Mouse (Mus musculus) heart, embryonic 11.5 days (tissue): ENCODE measurements around the gene Papss1. TPM values are rescaled to one million over a fixed set of nuclear protein-coding genes. Genes with fewer than 3 reads are reported as not detected.
"Not testable (repeated sequence)": the region's sequence is repeated elsewhere in the genome, so short reads cannot be mapped to it uniquely, and the experiment has no call there.

ENCODE experiments used
- ATAC-seq: fragments of 200-750 bp; cut with Nextera tagmentation; replicated peaks from 2 replicates; pipeline ENCODE4 v1.8.0; 2017; ENCODE audit warnings: moderate library complexity; ENCODE audit not compliant: insufficient number of reproducible peaks, low FRiP score, low TSS enrichment
- H3K27ac ChIP-seq: fragments of 300-500 bp; sonication (generic); 2 replicates; pipeline ENCODE4 v1.5.1; 2014; ENCODE audit warnings: mild to moderate bottlenecking, low read depth, low read length
- H3K27me3 ChIP-seq: fragments of 300-500 bp; sonication (generic); 2 replicates; pipeline ENCODE4 v1.6.1; 2014; ENCODE audit warnings: mild to moderate bottlenecking, low read length, mixed read lengths; ENCODE audit not compliant: control insufficient read depth, insufficient read depth
- H3K36me3 ChIP-seq: fragments of 300-500 bp; sonication (generic); 2 replicates; pipeline ENCODE4 v1.6.1; 2014; ENCODE audit warnings: mild to moderate bottlenecking, low read length, moderate library complexity, mixed read lengths; ENCODE audit not compliant: control insufficient read depth, insufficient read depth
- H3K4me1 ChIP-seq: fragments of 300-500 bp; sonication (generic); 2 replicates; pipeline ENCODE4 v1.6.1; 2014; ENCODE audit warnings: low read length; ENCODE audit not compliant: control insufficient read depth, insufficient read depth
- H3K4me2 ChIP-seq: fragments of 300-500 bp; sonication (generic); 2 replicates; pipeline ENCODE4 v1.6.1; 2014; ENCODE audit warnings: mild to moderate bottlenecking, moderate library complexity
- H3K4me3 ChIP-seq: fragments of 300-500 bp; sonication (generic); 2 replicates; pipeline ENCODE4 v1.5.1; 2014; ENCODE audit warnings: low read depth, low read length
- H3K9ac ChIP-seq: fragments of 300-500 bp; sonication (generic); 2 replicates; pipeline ENCODE4 v1.6.1; 2014; ENCODE audit warnings: mild to moderate bottlenecking, low read depth, low read length, moderate library complexity
- H3K9me3 ChIP-seq: fragments of 300-500 bp; sonication (generic); replicated peaks from 2 replicates; pipeline ENCODE4 v1.6.1; 2016; ENCODE audit warnings: low read length; ENCODE audit not compliant: control insufficient read depth
- WGBS: fragments of 180-500 bp; shearing (Covaris S2); extraction: QIAGEN DNeasy Blood & Tissue Kit; methylation state at CpG from one replicate; pipeline ENCODE4 v1.1.7; 2014; ENCODE audit not compliant: insufficient replicate concordance; 5-methylcytosine and 5-hydroxymethylcytosine counted together
- polyA plus RNA-seq: library from polyadenylated mRNA; unstranded; fragments of >200 nt; fragmentation: Nextera tagmentation; extraction: Ambion mirVana; gene quantifications from 2 replicates; pipeline ENCODE4 v1.2.1, GENCODE M21; 2014

Papss1 gene
- polyA plus RNA-seq, 1 experiment from 2014 or later: 43.8 TPM

GRCm38 (mm10) chr3:131525229-131525628, 39.3 kb upstream of the Papss1 start:
- no peaks in the 10 kb centered on the region for H3K27me3 ChIP-seq
- H3K9me3 ChIP-seq: no peaks in the 10 kb centered on the region
- H3K4me1 ChIP-seq: no peaks in the 10 kb centered on the region
- no peaks in the 10 kb centered on the region for H3K36me3 ChIP-seq
- no peak for ATAC-seq
- WGBS: 74% methylated on average over 3 of the region's 3 CpGs
- no peak overlapping the region for H3K4me3 ChIP-seq
- no peak overlapping the region for H3K27ac ChIP-seq
- no peak overlapping the region for H3K9ac ChIP-seq
- H3K4me2 ChIP-seq: no peak overlapping the region

GRCm38 (mm10) chr3:131541244-131541942, 23.2 kb upstream of the Papss1 start:
- H3K36me3 ChIP-seq: no peaks in the 10 kb centered on the region
- 92% methylated on average over 13 of the region's 13 CpGs for WGBS
- H3K4me3 ChIP-seq: no peak overlapping the region
- H3K4me1 ChIP-seq: no peaks in the 10 kb centered on the region
- H3K4me2 ChIP-seq: no peak overlapping the region
- no peak overlapping the region for H3K9ac ChIP-seq
- ATAC-seq: no peak
- H3K9me3 ChIP-seq: 0 out of 2 replicates have a peak, but pooled peaks cover 3% of the 10 kb centered on the region
- H3K27me3 ChIP-seq: no peaks in the 10 kb centered on the region
- no peak overlapping the region for H3K27ac ChIP-seq

GRCm38 (mm10) chr3:131547562-131547961, 17.0 kb upstream of the Papss1 start:
- H3K4me2 ChIP-seq, H3K4me1 ChIP-seq, H3K9me3 ChIP-seq, H3K27me3 ChIP-seq, H3K9ac ChIP-seq, H3K27ac ChIP-seq, ATAC-seq, H3K36me3 ChIP-seq, H3K4me3 ChIP-seq: not testable (repeated sequence)
- WGBS: 93% methylated on average over 17 of the region's 17 CpGs

- Histone ChIP-seq H3K4me2 (no peak overlapping the region), H3K9me3 (no peaks in the 10 kb centered on the region), H3K27me3 (no peaks in the 10 kb centered on the region), H3K27ac (no peak overlapping the region), H3K36me3 (no peaks in the 10 kb centered on the region), H3K4me1 (no peaks in the 10 kb centered on the region), H3K9ac (no peak overlapping the region), H3K4me3 (no peak overlapping the region)
- WGBS: 79% methylated on average over 4 of the region's 4 CpGs
- ATAC-seq: no peak
These were observed 14.5 kb upstream of the Papss1 start for GRCm38 (mm10) chr3:131550046-131550445.

GRCm38 (mm10) chr3:131552349-131553254, 12.0 kb upstream of the Papss1 start:
- Histone ChIP-seq H3K9me3 (no peaks in the 10 kb centered on the region), H3K4me3 (no peak overlapping the region)
- 36% methylated on average over 9 of the region's 9 CpGs for whole genome bisulfite sequencing

GRCm38 (mm10) chr3:131555771-131556170, 8.8 kb upstream of the Papss1 start:
- no peak overlapping the region for H3K9ac ChIP-seq
- H3K4me1 ChIP-seq: no peaks in the 10 kb centered on the region
- no peaks in the 10 kb centered on the region for H3K36me3 ChIP-seq
- no peak overlapping the region for H3K4me2 ChIP-seq
- H3K4me3 ChIP-seq: no peak overlapping the region
- no peaks in the 10 kb centered on the region for H3K9me3 ChIP-seq
- H3K27me3 ChIP-seq: no peaks in the 10 kb centered on the region
- ATAC-seq: no peak
- H3K27ac ChIP-seq: no peak overlapping the region

More at GRCm38 (mm10) chr3:131552349-131553254, 12.0 kb upstream of the Papss1 start:
- Histone ChIP-seq H3K9ac (no peak overlapping the region), H3K4me2 (0 out of 2 replicates have a peak overlapping the region, but pooled peaks have one; percentile 5), H3K27ac (no peak overlapping the region), H3K36me3 (no peaks in the 10 kb centered on the region), H3K27me3 (no peaks in the 10 kb centered on the region), H3K4me1 (no peaks in the 10 kb centered on the region)
- ATAC-seq: no peak

- no peak for ATAC-seq
- Histone ChIP-seq H3K36me3 (no peaks in the 10 kb centered on the region), H3K4me3 (no peak overlapping the region), H3K9me3 (no peaks in the 10 kb centered on the region), H3K27me3 (no peaks in the 10 kb centered on the region), H3K9ac (no peak overlapping the region), H3K4me2 (no peak overlapping the region), H3K27ac (no peak overlapping the region), H3K4me1 (peaks cover 12% of the 10 kb centered on the region)
These were observed 3.0 kb upstream of the Papss1 start for GRCm38 (mm10) chr3:131561591-131561990.

- no peaks in the 10 kb centered on the region for H3K27me3 ChIP-seq
- WGBS: 5% methylated on average over 9 of the region's 9 CpGs
- peak overlapping the region; percentile 73 for H3K4me2 ChIP-seq
- H3K27ac ChIP-seq: peak overlapping the region; percentile 93; the same call in 1 of the 2 replicates
- peak overlapping the region; percentile 90 for H3K4me3 ChIP-seq
- peaks cover 12% of the 10 kb centered on the region for H3K4me1 ChIP-seq
- no peaks in the 10 kb centered on the region for H3K36me3 ChIP-seq
- ATAC-seq: no peak
- no peaks in the 10 kb centered on the region for H3K9me3 ChIP-seq
- H3K9ac ChIP-seq: peak overlapping the region; percentile 88
These were observed 666 bp downstream of the Papss1 start for GRCm38 (mm10) chr3:131565257-131565610.
